Mouse (Mus musculus): Measurements from ENCODE around the gene Slc22a1. TPM values are rescaled to one million over a fixed set of nuclear protein-coding genes. Genes with fewer than 3 reads are reported as not detected.

The Slc22a1 gene
- polyA plus RNA-seq, 1 experiment from 2014 or later: not detected

DNA sequence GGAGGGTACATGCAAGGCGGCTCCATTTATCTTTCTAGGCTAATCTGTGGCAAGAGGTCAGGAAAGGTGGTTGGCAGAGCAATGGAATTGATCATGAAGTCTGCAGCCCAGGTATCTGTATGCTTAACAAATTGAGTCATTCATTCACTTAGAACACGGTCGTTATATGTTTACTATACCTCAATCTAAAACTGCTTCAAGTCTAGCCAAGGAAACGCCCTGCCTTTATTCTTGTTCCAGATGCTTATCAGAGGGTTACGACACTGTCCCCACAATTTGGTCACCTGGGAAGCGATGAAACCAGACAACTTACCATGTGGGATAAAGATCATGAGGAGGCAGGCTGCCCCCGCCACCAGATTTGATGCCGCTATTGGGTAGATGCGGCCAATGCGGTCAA is 16.4 kb downstream of the Slc22a1 start:
- ATAC-seq (replicated peaks; ENCODE audit: low FRiP score) (no peak), DNase-seq (ENCODE audit: low spot score) (no peak)
- Histone ChIP-seq H3K9me3 (ENCODE audit: control insufficient read depth, low read length) (no peaks in the 10 kb centered on the region), H3K27ac (ENCODE audit: low read depth, low read length) (no peak overlapping the region), H3K9ac (ENCODE audit: low read length) (no peak overlapping the region), H3K4me2 (ENCODE audit: low read depth, low read length, severe bottlenecking) (no peak overlapping the region), H3K4me3 (ENCODE audit: low read depth, low read length) (no peak overlapping the region), H3K27me3 (ENCODE audit: control insufficient read depth, insufficient read depth, low read length) (no peaks in the 10 kb centered on the region), H3K36me3 (ENCODE audit: control insufficient read depth, insufficient read depth, low read length) (no peaks in the 10 kb centered on the region), H3K4me1 (replicated peaks; ENCODE audit: control insufficient read depth, insufficient read depth, low read length) (no peaks in the 10 kb centered on the region)
- WGBS: 95% methylated on average over 10 of the region's 10 CpGs

DNA sequence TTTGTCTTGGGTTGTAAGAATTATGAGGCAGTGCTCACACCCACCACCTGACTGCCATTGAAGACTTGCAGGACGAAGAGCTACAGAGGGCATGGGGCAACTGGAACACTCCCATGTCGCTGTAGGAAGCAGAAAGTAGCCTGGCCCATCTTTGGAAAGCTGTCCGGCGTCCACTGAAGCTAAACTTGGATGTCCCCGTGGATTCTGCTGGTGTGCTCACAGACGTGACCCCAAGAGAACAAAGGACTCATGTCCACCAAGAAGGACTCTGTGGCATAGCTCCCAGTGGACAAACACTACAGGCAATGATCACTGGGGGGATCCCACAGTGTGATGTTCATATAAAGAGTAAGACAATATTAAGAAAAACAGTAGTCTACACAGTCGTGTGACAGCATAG is 16.8 kb downstream of the Slc22a1 start:
- H3K9ac ChIP-seq (ENCODE audit: low read length): no peak overlapping the region
- no peak overlapping the region for H3K4me3 ChIP-seq (ENCODE audit: low read depth, low read length)
- H3K4me2 ChIP-seq (ENCODE audit: low read depth, low read length, severe bottlenecking): no peak overlapping the region
- WGBS: 85% methylated on average over 7 of the region's 7 CpGs
- no peak for ATAC-seq (replicated peaks; ENCODE audit: low FRiP score)
- H3K9me3 ChIP-seq (ENCODE audit: control insufficient read depth, low read length): no peaks in the 10 kb centered on the region
- H3K27me3 ChIP-seq (ENCODE audit: control insufficient read depth, insufficient read depth, low read length): no peaks in the 10 kb centered on the region
- no peaks in the 10 kb centered on the region for H3K36me3 ChIP-seq (ENCODE audit: control insufficient read depth, insufficient read depth, low read length)
- no peak for DNase-seq (ENCODE audit: low spot score)
- no peaks in the 10 kb centered on the region for H3K4me1 ChIP-seq (replicated peaks; ENCODE audit: control insufficient read depth, insufficient read depth, low read length)
- H3K27ac ChIP-seq (ENCODE audit: low read depth, low read length): no peak overlapping the region

DNA sequence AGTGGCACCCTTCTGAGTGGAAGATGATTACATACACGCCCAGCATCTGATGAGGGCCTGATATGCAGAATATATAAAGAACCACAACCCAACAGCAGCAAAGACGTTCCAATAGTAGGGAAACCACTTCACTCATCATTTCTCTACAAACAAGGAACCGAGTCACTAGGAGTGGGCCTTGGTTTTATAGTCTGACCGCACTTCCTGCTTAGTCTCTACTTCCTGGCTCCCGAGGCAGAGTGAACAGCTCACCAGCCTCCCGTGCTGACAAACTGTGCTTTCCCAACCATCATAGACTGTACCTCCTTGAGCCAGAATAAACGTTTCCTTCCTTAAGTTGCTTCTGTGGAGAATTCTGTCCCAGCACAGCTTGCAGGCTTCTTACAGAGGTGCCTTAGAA is 19.8 kb downstream of the Slc22a1 start:
- Histone ChIP-seq H3K4me3 (ENCODE audit: low read depth, low read length) (no peak overlapping the region), H3K27me3 (ENCODE audit: control insufficient read depth, insufficient read depth, low read length) (no peaks in the 10 kb centered on the region), H3K9ac (ENCODE audit: low read length) (no peak overlapping the region), H3K4me2 (ENCODE audit: low read depth, low read length, severe bottlenecking) (no peak overlapping the region), H3K27ac (ENCODE audit: low read depth, low read length) (no peak overlapping the region), H3K4me1 (replicated peaks; ENCODE audit: control insufficient read depth, insufficient read depth, low read length) (no peaks in the 10 kb centered on the region), H3K36me3 (ENCODE audit: control insufficient read depth, insufficient read depth, low read length) (no peaks in the 10 kb centered on the region), H3K9me3 (ENCODE audit: control insufficient read depth, low read length) (no peaks in the 10 kb centered on the region)
- ATAC-seq (replicated peaks; ENCODE audit: low FRiP score): no peak
- DNase-seq (ENCODE audit: low spot score): no peak
- 85% methylated on average over 7 of the region's 7 CpGs for WGBS

DNA sequence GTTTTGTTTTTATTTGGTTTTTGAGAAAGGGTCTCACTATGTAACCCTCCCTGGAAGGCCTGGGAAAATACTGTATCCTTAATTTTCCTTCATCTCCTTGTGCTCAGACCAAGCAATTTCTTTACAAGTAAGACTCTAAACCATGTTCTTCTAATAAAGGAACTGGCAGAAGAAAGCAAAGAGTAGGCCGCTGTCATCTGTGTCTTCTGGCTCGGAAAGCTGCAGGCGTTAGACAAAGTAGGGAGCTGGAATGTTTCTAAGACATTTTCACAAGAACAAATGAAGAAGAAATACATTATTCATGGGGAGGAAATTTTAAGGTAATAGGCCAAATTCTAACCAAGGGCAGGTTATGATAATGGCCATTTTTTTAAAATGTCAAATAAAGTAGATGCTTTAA is 21.6 kb downstream of the Slc22a1 start:
- DNase-seq (ENCODE audit: low spot score): no peak
- Histone ChIP-seq H3K4me1 (replicated peaks; ENCODE audit: control insufficient read depth, insufficient read depth, low read length) (no peaks in the 10 kb centered on the region), H3K9ac (ENCODE audit: low read length) (no peak overlapping the region), H3K4me2 (ENCODE audit: low read depth, low read length, severe bottlenecking) (no peak overlapping the region), H3K36me3 (ENCODE audit: control insufficient read depth, insufficient read depth, low read length) (no peaks in the 10 kb centered on the region), H3K27me3 (ENCODE audit: control insufficient read depth, insufficient read depth, low read length) (no peaks in the 10 kb centered on the region), H3K9me3 (ENCODE audit: control insufficient read depth, low read length) (no peaks in the 10 kb centered on the region), H3K4me3 (ENCODE audit: low read depth, low read length) (no peak overlapping the region), H3K27ac (ENCODE audit: low read depth, low read length) (no peak overlapping the region)
- ATAC-seq (replicated peaks; ENCODE audit: low FRiP score): no peak
- WGBS: 86% methylated on average over 3 of the region's 3 CpGs

DNA sequence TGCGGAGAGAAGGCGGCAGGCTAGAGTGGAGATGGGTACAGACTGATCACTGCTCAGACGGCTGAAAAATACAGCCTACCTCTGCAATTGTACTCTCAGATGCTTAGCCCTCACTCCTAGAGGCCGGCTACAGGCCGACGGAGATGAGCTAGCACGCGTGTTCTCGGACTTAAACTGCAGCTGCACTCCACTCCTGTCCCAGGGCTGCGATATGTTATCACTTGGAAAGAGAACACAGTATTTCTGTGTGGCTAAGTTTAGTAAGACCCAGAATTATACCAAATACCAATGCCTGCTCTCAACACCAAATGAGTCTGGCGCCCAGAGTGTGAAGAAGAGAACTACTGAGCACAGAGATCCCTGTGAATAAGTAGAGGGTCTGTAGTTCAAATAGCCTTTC is 23.0 kb downstream of the Slc22a1 start:
- 92% methylated on average over 11 of the region's 11 CpGs for WGBS
- Histone ChIP-seq H3K4me1 (replicated peaks; ENCODE audit: control insufficient read depth, insufficient read depth, low read length) (no peaks in the 10 kb centered on the region), H3K9ac (ENCODE audit: low read length) (no peak overlapping the region), H3K27me3 (ENCODE audit: control insufficient read depth, insufficient read depth, low read length) (no peaks in the 10 kb centered on the region), H3K27ac (ENCODE audit: low read depth, low read length) (no peak overlapping the region), H3K36me3 (ENCODE audit: control insufficient read depth, insufficient read depth, low read length) (no peaks in the 10 kb centered on the region), H3K4me3 (ENCODE audit: low read depth, low read length) (no peak overlapping the region), H3K4me2 (ENCODE audit: low read depth, low read length, severe bottlenecking) (no peak overlapping the region), H3K9me3 (ENCODE audit: control insufficient read depth, low read length) (no peaks in the 10 kb centered on the region)
- ATAC-seq (replicated peaks; ENCODE audit: low FRiP score) (no peak), DNase-seq (ENCODE audit: low spot score) (peak; percentile 45)

DNA sequence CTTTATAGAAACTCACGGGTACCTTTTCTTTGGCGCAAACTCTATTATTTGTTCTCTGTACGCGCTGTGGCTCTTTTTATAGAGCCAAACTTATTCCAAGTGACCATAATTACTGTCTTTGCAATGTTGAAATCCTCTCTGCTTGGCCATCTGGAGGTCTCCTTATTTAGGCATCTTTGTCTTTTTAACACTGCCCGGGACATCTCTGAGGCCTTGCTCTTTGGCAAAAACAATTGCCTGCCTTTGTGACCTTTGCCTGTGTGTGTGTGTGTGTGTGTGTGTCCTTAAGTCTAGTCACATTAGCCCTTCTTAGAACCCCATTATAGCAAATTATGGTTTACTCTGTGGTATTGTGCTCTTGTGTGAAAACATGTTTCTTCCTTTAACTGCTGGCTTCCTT is 30.2 kb downstream of the Slc22a1 start:
- DNase-seq (ENCODE audit: low spot score) (no peak), ATAC-seq (replicated peaks; ENCODE audit: low FRiP score) (no peak)
- Histone ChIP-seq H3K4me2 (ENCODE audit: low read depth, low read length, severe bottlenecking) (no peak overlapping the region), H3K9me3 (ENCODE audit: control insufficient read depth, low read length) (no peaks in the 10 kb centered on the region), H3K36me3 (ENCODE audit: control insufficient read depth, insufficient read depth, low read length) (no peaks in the 10 kb centered on the region), H3K9ac (ENCODE audit: low read length) (no peak overlapping the region), H3K4me1 (replicated peaks; ENCODE audit: control insufficient read depth, insufficient read depth, low read length) (no peaks in the 10 kb centered on the region), H3K27me3 (ENCODE audit: control insufficient read depth, insufficient read depth, low read length) (no peaks in the 10 kb centered on the region), H3K4me3 (ENCODE audit: low read depth, low read length) (no peak overlapping the region), H3K27ac (ENCODE audit: low read depth, low read length) (no peak overlapping the region)
- 79% methylated on average over 5 of the region's 5 CpGs for WGBS

DNA sequence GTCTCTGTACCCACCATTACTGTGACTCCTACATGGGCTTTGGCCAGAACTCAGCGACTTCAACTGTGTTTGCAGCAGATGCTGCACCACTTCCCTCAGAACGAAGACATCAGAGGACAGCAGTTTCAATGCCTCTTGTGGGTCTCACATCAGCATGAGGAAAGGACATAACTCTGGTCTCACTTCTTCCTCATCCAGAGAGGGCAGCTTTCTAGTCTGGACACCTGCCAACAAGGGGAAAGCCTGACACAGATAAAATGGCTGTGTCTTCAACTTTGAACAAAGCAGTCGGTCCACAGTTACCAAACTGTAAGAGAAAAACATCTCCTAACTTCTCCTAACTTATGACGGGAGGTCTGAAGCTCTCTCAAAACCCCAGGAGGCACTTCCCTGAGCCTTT is 34.5 kb downstream of the Slc22a1 start:
- DNase-seq (ENCODE audit: low spot score) (no peak), ATAC-seq (replicated peaks; ENCODE audit: low FRiP score) (no peak)
- Histone ChIP-seq H3K9me3 (ENCODE audit: control insufficient read depth, low read length) (no peaks in the 10 kb centered on the region), H3K4me2 (ENCODE audit: low read depth, low read length, severe bottlenecking) (no peak overlapping the region), H3K9ac (ENCODE audit: low read length) (no peak overlapping the region), H3K4me1 (replicated peaks; ENCODE audit: control insufficient read depth, insufficient read depth, low read length) (no peaks in the 10 kb centered on the region), H3K4me3 (ENCODE audit: low read depth, low read length) (no peak overlapping the region), H3K27ac (ENCODE audit: low read depth, low read length) (no peak overlapping the region), H3K27me3 (ENCODE audit: control insufficient read depth, insufficient read depth, low read length) (no peaks in the 10 kb centered on the region), H3K36me3 (ENCODE audit: control insufficient read depth, insufficient read depth, low read length) (no peaks in the 10 kb centered on the region)
- 83% methylated on average over 4 of the region's 4 CpGs for WGBS

DNA sequence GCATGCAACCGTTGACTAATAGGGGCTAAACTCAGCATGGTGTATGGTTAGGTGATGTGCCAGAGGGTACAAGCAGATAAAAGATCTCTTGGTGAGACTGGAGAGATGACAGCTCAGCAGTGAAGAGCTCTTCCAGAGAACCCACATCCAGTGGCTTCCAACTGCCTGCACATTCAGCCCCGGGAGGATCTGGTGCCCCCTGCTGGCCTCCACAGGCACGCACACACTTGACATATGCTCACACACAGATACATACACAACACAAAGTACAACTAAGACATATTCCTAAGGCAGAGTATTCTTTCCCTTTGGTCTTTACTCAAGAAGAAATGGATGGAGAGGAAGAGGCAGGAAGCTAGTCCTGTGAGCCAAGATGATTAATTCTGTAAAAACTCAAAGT is 36.0 kb downstream of the Slc22a1 start:
- Histone ChIP-seq H3K36me3 (ENCODE audit: control insufficient read depth, insufficient read depth, low read length) (no peaks in the 10 kb centered on the region), H3K27ac (ENCODE audit: low read depth, low read length) (no peak overlapping the region), H3K9me3 (ENCODE audit: control insufficient read depth, low read length) (no peaks in the 10 kb centered on the region), H3K27me3 (ENCODE audit: control insufficient read depth, insufficient read depth, low read length) (no peaks in the 10 kb centered on the region), H3K4me3 (ENCODE audit: low read depth, low read length) (no peak overlapping the region), H3K9ac (ENCODE audit: low read length) (no peak overlapping the region), H3K4me2 (ENCODE audit: low read depth, low read length, severe bottlenecking) (no peak overlapping the region), H3K4me1 (replicated peaks; ENCODE audit: control insufficient read depth, insufficient read depth, low read length) (no peaks in the 10 kb centered on the region)
- no peak for ATAC-seq (replicated peaks; ENCODE audit: low FRiP score)
- WGBS: 87% methylated on average over 3 of the region's 3 CpGs
- no peak for DNase-seq (ENCODE audit: low spot score)

DNA sequence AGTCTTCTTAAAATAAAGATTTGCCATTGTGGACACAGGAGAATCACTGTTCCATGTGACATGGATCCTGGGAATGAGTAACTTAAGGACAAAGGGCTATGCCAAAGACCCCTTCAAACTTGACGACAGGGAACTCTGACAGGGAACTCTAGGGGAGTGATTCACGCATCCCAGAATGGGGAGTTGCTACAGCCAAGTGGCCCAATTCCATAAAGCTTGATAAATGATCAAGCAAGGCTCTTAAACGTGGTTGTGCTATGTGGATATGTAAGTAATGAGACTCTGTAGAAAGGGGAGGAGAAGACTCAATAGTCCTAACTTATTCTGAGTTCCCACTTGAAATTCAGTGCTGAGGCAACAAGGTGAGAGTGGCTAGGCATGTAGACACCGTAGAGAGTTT is 40.8 kb downstream of the Slc22a1 start:
- Histone ChIP-seq H3K9me3 (ENCODE audit: control insufficient read depth, low read length) (no peaks in the 10 kb centered on the region), H3K36me3 (ENCODE audit: control insufficient read depth, insufficient read depth, low read length) (no peaks in the 10 kb centered on the region), H3K27me3 (ENCODE audit: control insufficient read depth, insufficient read depth, low read length) (no peaks in the 10 kb centered on the region), H3K9ac (ENCODE audit: low read length) (no peak overlapping the region), H3K4me1 (replicated peaks; ENCODE audit: control insufficient read depth, insufficient read depth, low read length) (no peaks in the 10 kb centered on the region), H3K4me2 (ENCODE audit: low read depth, low read length, severe bottlenecking) (no peak overlapping the region), H3K27ac (ENCODE audit: low read depth, low read length) (no peak overlapping the region), H3K4me3 (ENCODE audit: low read depth, low read length) (no peak overlapping the region)
- 71% methylated on average over 4 of the region's 4 CpGs for WGBS
- no peak for DNase-seq (ENCODE audit: low spot score)
- ATAC-seq (replicated peaks; ENCODE audit: low FRiP score): no peak
